Mouse (Mus musculus) liver, postnatal 0 days (tissue): ENCODE measurements around the gene Tmc8.

Source experiments
- CTCF ChIP-seq: sonication (generic); IDR thresholded peaks from 2 replicates; pipeline ENCODE4 v1.5.1; 2016; ENCODE audit warnings: antibody characterized with exemption, low read depth
- EP300 ChIP-seq: IDR thresholded peaks from 2 replicates; pipeline ENCODE4 v1.6.1; 2016; ENCODE audit warnings: antibody characterized with exemption, low read depth, mild to moderate bottlenecking

- no peak for TF ChIP-seq CTCF
- TF ChIP-seq EP300 = no peak
These were observed 41.5 kb downstream of the Tmc8 start for GRCm38 (mm10) chr11:117823411-117823810.
